In genomic region chr11:99023094-99023493, GRCm38 (mm10) we compare ENCODE assay signal across 9 mouse cellular contexts. TPM values are rescaled to one million over a fixed set of nuclear protein-coding genes. Genes with fewer than 3 reads are reported as not detected.
DNase-seq lines count a peak whose midpoint lies in the region; ATAC-seq and TF ChIP-seq lines count a peak whose summit lies in the region.
"Had no signal": no experiment of that assay in that cellular context is flagged by ENCODE, and none has a peak within 500 bp of the region (broad histone marks: within the 10 kb centered on the region; RNA-seq: fewer than 3 reads in every experiment).

No protein-coding gene starts in this region.

- no peak for TF ChIP-seq EP300 in stomach, postnatal 0 days (optimal IDR thresholded peaks at IDR 0.05)

- H3K9ac ChIP-seq in limb, embryonic 14.5 days (ENCODE audit: low read depth, low read length, severe bottlenecking): peak overlapping the region; percentile 74
- peak overlapping the region; percentile 79 for H3K9ac ChIP-seq in stomach, postnatal 0 days (ENCODE audit: low read length)

- no peak for TF ChIP-seq POLR2A in limb, embryonic 14.5 days (IDR thresholded peaks at IDR 0.05; ENCODE audit: borderline replicate concordance, extremely low read depth, insufficient read depth, insufficient read length)

- H3K4me2 ChIP-seq in limb, embryonic 14.5 days (replicated peaks; ENCODE audit: low read depth, low read length, severe bottlenecking): peak overlapping the region; percentile 63
- H3K4me2 ChIP-seq in stomach, postnatal 0 days (replicated peaks; ENCODE audit: low read depth): peak overlapping the region; percentile 73

- 5% methylated on average over 4 of the region's 4 CpGs for WGBS in limb, embryonic 14.5 days
- 4% methylated on average over 4 of the region's 4 CpGs for WGBS in stomach, postnatal 0 days

- TF ChIP-seq CTCF in stomach, postnatal 0 days (IDR thresholded peaks at IDR 0.05; ENCODE audit: low read depth): no peak

- H3K9me3 ChIP-seq in limb, embryonic 14.5 days (ENCODE audit: control insufficient read depth, low read length): no peaks in the 10 kb centered on the region
- no peaks in the 10 kb centered on the region for H3K9me3 ChIP-seq in stomach, postnatal 0 days (ENCODE audit: control insufficient read depth, low read length)

- peak overlapping the region; percentile 69 for H3K4me3 ChIP-seq in limb, embryonic 14.5 days (replicated peaks; ENCODE audit: low read length)
- peak overlapping the region; percentile 75 for H3K4me3 ChIP-seq in stomach, postnatal 0 days (ENCODE audit: low read depth, low read length)

- no peaks in the 10 kb centered on the region for H3K27me3 ChIP-seq in limb, embryonic 14.5 days (ENCODE audit: control insufficient read depth, insufficient read depth, low read length)
- no peaks in the 10 kb centered on the region for H3K27me3 ChIP-seq in stomach, postnatal 0 days (ENCODE audit: control insufficient read depth, insufficient read depth, low read length)

- peaks cover 5% of the 10 kb centered on the region; the same call in 1 of the 2 replicates for H3K4me1 ChIP-seq in limb, embryonic 14.5 days (ENCODE audit: control insufficient read depth, insufficient read depth, low read length)
- H3K4me1 ChIP-seq in stomach, postnatal 0 days (replicated peaks; ENCODE audit: control insufficient read depth, insufficient read depth): no peaks in the 10 kb centered on the region

- DNase-seq in embryo, embryonic 9.5 days (ENCODE audit: extremely low spot score): peak; percentile 17
- DNase-seq in embryo, embryonic 10 days (ENCODE audit: low spot score): no peak
- peak; percentile 11 for DNase-seq in thymus, postnatal 0 days (ENCODE audit: low spot score)
- no peak for DNase-seq in thymus, postnatal 10 days (ENCODE audit: low spot score in 2 of 2)
- DNase-seq in limb, embryonic 14.5 days (ENCODE audit: low spot score): no peak
- no peak for DNase-seq in stomach, postnatal 0 days (ENCODE audit: low spot score)
- no peak for DNase-seq in frontal cortex, postnatal 14 days (ENCODE audit: low spot score in 2 of 2)
- DNase-seq: lung, postnatal 14 days had no signal

- H3K36me3 ChIP-seq in limb, embryonic 14.5 days (ENCODE audit: control insufficient read depth, insufficient read depth, low read length): peaks cover 37% of the 10 kb centered on the region
- no peaks in the 10 kb centered on the region for H3K36me3 ChIP-seq in stomach, postnatal 0 days (ENCODE audit: control insufficient read depth, insufficient read depth, low read length)

- no peak for ATAC-seq in limb, embryonic 14.5 days (ENCODE audit: low FRiP score, low read depth)
- ATAC-seq in stomach, postnatal 0 days (ENCODE audit: low FRiP score, low TSS enrichment): no peak
- no peak for ATAC-seq in megakaryocyte-erythroid progenitor cell, adult 5-6 weeks (replicated peaks; ENCODE audit: low FRiP score, low TSS enrichment, poor library complexity, severe bottlenecking)

- 0 out of 2 replicates have a peak overlapping the region, but pooled peaks have one; percentile 49 for H3K27ac ChIP-seq in limb, embryonic 14.5 days (replicated peaks; ENCODE audit: low read depth, low read length)
- peak overlapping the region; percentile 65; the same call in 1 of the 2 replicates for H3K27ac ChIP-seq in stomach, postnatal 0 days (replicated peaks)

RNA-seq across cellular contexts. Expression of gene Top2a, which starts 0.9 kb away (rescaled TPM):
- polyA plus RNA-seq in thymus, postnatal 0 days (2015; fragmentation: Nextera tagmentation; extraction: Ambion mirVana): 298 and 329 TPM in 2 replicates
- 98.2 and 134 TPM in 2 replicates for polyA plus RNA-seq in limb, embryonic 14.5 days (2012; rRNA removed)
- 205 and 209 TPM in 2 replicates for polyA plus RNA-seq in limb, embryonic 14.5 days (2014; fragmentation: Nextera tagmentation; extraction: Ambion mirVana)
- polyA plus RNA-seq in stomach, postnatal 0 days (2015; fragmentation: Nextera tagmentation; extraction: Ambion mirVana): 31.6 and 44.5 TPM in 2 replicates
- 363 and 371 TPM in 2 replicates for total RNA-seq in megakaryocyte-erythroid progenitor cell, adult 5-6 weeks (2014; fragmentation: Nextera tagmentation)
- total RNA-seq in megakaryocyte-erythroid progenitor cell, adult 5-6 weeks (2017): 444 and 492 TPM in 2 replicates

RNA-seq across cellular contexts. Expression of gene Igfbp4, which starts 17.9 kb away (rescaled TPM):
- 85.0 and 98.4 TPM in 2 replicates for polyA plus RNA-seq in thymus, postnatal 0 days (2015; fragmentation: Nextera tagmentation; extraction: Ambion mirVana)
- polyA plus RNA-seq in limb, embryonic 14.5 days (2012; rRNA removed): 942 and 1,029 TPM in 2 replicates
- polyA plus RNA-seq in limb, embryonic 14.5 days (2014; fragmentation: Nextera tagmentation; extraction: Ambion mirVana): 1,086 and 1,234 TPM in 2 replicates
- 228 and 244 TPM in 2 replicates for polyA plus RNA-seq in stomach, postnatal 0 days (2015; fragmentation: Nextera tagmentation; extraction: Ambion mirVana)
- 15.9 and 22.9 TPM in 2 replicates for total RNA-seq in megakaryocyte-erythroid progenitor cell, adult 5-6 weeks (2014; fragmentation: Nextera tagmentation)
- 23.5 and 68.2 TPM in 2 replicates for total RNA-seq in megakaryocyte-erythroid progenitor cell, adult 5-6 weeks (2017)

RNA-seq across cellular contexts. Expression of gene Gjd3, which starts 40.3 kb away (rescaled TPM):
- polyA plus RNA-seq in thymus, postnatal 0 days (2015; fragmentation: Nextera tagmentation; extraction: Ambion mirVana): 0.27 and 0.51 TPM in 2 replicates
- polyA plus RNA-seq in limb, embryonic 14.5 days (2012; rRNA removed): 1.3 and 2.2 TPM in 2 replicates
- polyA plus RNA-seq in limb, embryonic 14.5 days (2014; fragmentation: Nextera tagmentation; extraction: Ambion mirVana): 0.41 and 0.45 TPM in 2 replicates
- polyA plus RNA-seq in stomach, postnatal 0 days (2015; fragmentation: Nextera tagmentation; extraction: Ambion mirVana): 1.9 and 2.1 TPM in 2 replicates
- not detected in 2 replicates for total RNA-seq in megakaryocyte-erythroid progenitor cell, adult 5-6 weeks (2014; fragmentation: Nextera tagmentation)
- total RNA-seq in megakaryocyte-erythroid progenitor cell, adult 5-6 weeks (2017): not detected in 2 replicates

Comparison
In these comparisons a context has a peak if more than half of its experiments do, and no peak if none do; other contexts are left out.
1. DNase-seq: peak in embryo, embryonic 9.5 days (single experiment) and thymus, postnatal 0 days (single experiment); none in embryo, embryonic 10 days (single experiment), thymus, postnatal 10 days (0 of 2), limb, embryonic 14.5 days (single experiment), stomach, postnatal 0 days (single experiment) and frontal cortex, postnatal 14 days (0 of 2).